Mouse (Mus musculus) bone marrow macrophage, adult 2 months (primary cell): Measurements from ENCODE around the gene Pkn2.

Experiments used
- CTCF ChIP-seq: IDR thresholded peaks from 2 replicates; pipeline ENCODE4 v1.5.1; 2012; ENCODE audit warnings: low read depth, mild to moderate bottlenecking, low read length, moderate library complexity
- POLR2A ChIP-seq: IDR thresholded peaks from 2 replicates; pipeline ENCODE4 v1.6.1; 2012; ENCODE audit warnings: mild to moderate bottlenecking, low read depth, low read length, borderline replicate concordance

- TF ChIP-seq CTCF (no peak), POLR2A (no peak)
These were observed 28.9 kb downstream of the Pkn2 start for GRCm38 (mm10) chr3:142852911-142853310.
